Mouse (Mus musculus) central nervous system, embryonic 14 days (tissue): ENCODE results near the gene Psph. TPM values are rescaled to one million over a fixed set of nuclear protein-coding genes. Genes with fewer than 3 reads are reported as not detected.

ENCODE experiments used
- polyA plus RNA-seq: library from polyadenylated mRNA; depleted of rRNA; stranded (reverse); fragments of >200 nt; gene quantifications from 2 replicates; pipeline ENCODE4 v1.2.3, GENCODE M21; 2012; rRNA removed

Gene Psph
- polyA plus RNA-seq = 18.5 and 25.4 TPM in 2 replicates

GRCm38 (mm10) chr5:129786818-129787790, at the start of gene Psph:
Psph (minus strand) TSS chr5:129787449.

GRCm38 (mm10) chr5:129724834-129725773, 62.1 kb downstream of the Psph start, which contains the start of gene Nipsnap2:
Nipsnap2 (plus strand) TSS chr5:129725063.

Other genes starting within 250 kb of the Psph start
- gene Mmp17, start 203.3 kb downstream of the Psph start, polyA plus RNA-seq = 11.6 and 16.9 TPM in 2 replicates
- 6.1 and 6.2 TPM in 2 replicates for gene Zfp11, start 117.3 kb downstream of the Psph start, polyA plus RNA-seq
- not detected in 2 replicates for gene Sept14, start 78.9 kb downstream of the Psph start, polyA plus RNA-seq
- 119 and 139 TPM in 2 replicates for gene Mrps17, start 72.0 kb downstream of the Psph start, polyA plus RNA-seq
- 65.8 and 70.3 TPM in 2 replicates for gene Nipsnap2, start 62.4 kb downstream of the Psph start, polyA plus RNA-seq
- 25.5 and 31.3 TPM in 2 replicates for gene Sumf2, start 59.5 kb upstream of the Psph start, polyA plus RNA-seq
- 857 and 982 TPM in 2 replicates for gene Chchd2, start 100.0 kb upstream of the Psph start, polyA plus RNA-seq
- 11.7 TPM in 2 replicates for gene Zbed5, start 108.3 kb upstream of the Psph start, polyA plus RNA-seq
- 0.21 and 0.29 TPM in 2 replicates for gene Phkg1, start 111.1 kb upstream of the Psph start, polyA plus RNA-seq
- gene Nupr1l, start 121.1 kb upstream of the Psph start, polyA plus RNA-seq = 6.0 and 8.0 TPM in 2 replicates
- gene Vkorc1l1, start 154.5 kb upstream of the Psph start, polyA plus RNA-seq = 34.1 and 35.6 TPM in 2 replicates
- 18.2 and 24.5 TPM in 2 replicates for gene Gusb, start 215.6 kb upstream of the Psph start, polyA plus RNA-seq
- 21.9 and 27.2 TPM in 2 replicates for gene Asl, start 241.8 kb upstream of the Psph start, polyA plus RNA-seq
- 52.4 and 57.6 TPM in 2 replicates for gene Crcp, start 241.8 kb upstream of the Psph start, polyA plus RNA-seq